Mouse (Mus musculus) gastrocnemius, postnatal 4 days (tissue): ENCODE data around the gene Tnfrsf22. TPM values are rescaled to one million over a fixed set of nuclear protein-coding genes. Genes with fewer than 3 reads are reported as not detected.
"Not testable (repeated sequence)": the region's sequence is repeated elsewhere in the genome, so short reads cannot be mapped to it uniquely, and the experiment has no call there.

Experiments
- DNase-seq, 2 experiments: peaks; one replicate each; pipeline ENCODE4 v3.0.0; 2021 to 2022; ENCODE audit warnings: low spot score in 2 of 2, mixed read lengths in 2 of 2
- long read RNA-seq, 2 experiments: library from polyadenylated mRNA; stranded (forward); transcript quantifications; one replicate each; pipeline ENCODE4 v2.0.0; 2021
- total RNA-seq, 2 experiments: library from RNA; stranded (reverse); gene quantifications; 2 replicates each; pipeline ENCODE4 v1.2.3; 2021

Tnfrsf22 gene
- 1 to 10 TPM; 4.7 to 4.8 TPM for total RNA-seq
- long read RNA-seq, experiment 1, partial matches to known transcripts: 0 of 3 reads
- long read RNA-seq, experiment 1, other reads (novel, unspliced or antisense): 1 of 3 reads
- long read RNA-seq, experiment 2, partial matches to known transcripts: 0 of 1 reads
- long read RNA-seq, experiment 2, other reads (novel, unspliced or antisense): 0 of 1 reads

DNA sequence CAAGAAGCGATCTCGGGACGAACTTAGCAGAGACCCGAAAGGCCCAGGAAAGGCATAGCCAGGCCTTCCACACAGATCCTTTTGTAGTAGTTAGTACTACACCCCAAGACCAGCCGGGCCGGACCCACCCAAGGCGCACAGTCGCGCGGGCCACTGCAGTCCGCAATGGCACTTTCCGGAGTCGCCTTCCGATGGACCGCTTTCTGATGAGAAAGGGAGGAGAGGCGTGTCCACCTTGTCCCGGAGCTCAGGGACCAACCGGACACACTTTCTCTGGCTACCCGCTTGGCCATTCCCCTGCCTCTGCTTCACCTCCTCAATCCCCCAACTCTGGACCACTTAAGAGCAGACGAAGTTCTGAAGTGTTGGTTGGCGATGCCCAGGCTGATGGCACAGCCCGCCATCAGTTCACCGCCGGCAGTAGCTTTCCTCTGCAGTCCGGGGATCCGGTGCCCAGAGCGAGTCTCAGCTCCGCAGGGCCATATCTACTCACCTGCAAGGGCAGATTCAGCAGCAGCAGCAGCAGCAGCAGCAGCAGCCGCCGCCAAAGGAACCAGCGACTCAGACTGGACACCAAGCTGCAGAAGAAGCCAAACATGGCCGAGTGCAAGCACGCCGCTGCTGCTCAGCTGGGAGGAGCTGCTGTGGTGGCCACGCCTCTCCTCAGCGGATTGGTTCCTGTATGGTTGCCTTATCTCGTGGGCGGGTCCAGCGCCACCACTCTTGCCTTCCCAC, at the start of gene Tnfrsf22:
Gene Tnfrsf22 (minus strand): TSS at position 628 of the 735 bp plus-strand sequence.
- DNase-seq: peak; percentile 50 to 76

GRCm38 (mm10) chr7:143696140-143696539, 46.7 kb upstream of the Tnfrsf22 start:
- DNase-seq: no peak

GRCm38 (mm10) chr7:143694550-143694949, 45.1 kb upstream of the Tnfrsf22 start:
- DNase-seq: no peak

DNA sequence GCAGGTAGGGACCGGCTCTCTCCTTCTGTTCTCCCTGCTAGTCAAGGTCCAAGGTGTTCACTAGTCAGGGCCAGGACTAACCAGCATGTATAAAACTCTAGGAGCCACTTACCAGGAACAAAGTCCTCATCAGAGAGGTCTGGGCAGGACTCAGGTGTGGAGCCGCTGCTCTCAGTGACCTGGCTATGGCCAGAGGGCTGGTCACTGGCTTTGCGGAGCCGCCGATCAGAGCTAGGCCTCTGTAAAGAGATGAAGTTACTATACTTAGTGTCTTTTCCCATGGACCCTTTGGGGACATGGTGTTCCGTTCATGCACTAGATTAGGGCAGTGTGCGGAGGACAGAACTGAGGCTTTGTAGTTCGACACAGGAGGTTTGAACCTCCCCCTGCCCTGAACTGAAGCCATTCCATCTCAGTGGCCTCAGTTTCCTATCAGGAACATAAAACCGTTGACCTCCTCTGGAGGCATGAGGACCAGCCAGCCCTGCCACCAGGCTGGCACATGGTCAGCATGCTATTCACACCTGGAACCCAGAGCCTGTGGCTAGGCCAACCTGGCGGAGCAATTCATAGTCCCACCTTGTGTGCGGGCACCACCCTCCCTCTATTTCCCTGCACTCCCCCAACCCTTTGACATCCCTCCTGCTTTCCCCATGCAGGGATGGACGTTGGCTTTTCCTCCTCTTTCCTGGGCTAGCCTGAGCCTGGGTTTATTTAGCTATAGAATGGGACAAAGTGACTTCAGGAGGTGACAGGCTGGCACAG, 43.5 kb upstream of the Tnfrsf22 start:
- DNase-seq: no peak

- DNase-seq: no peak
These were observed 42.4 kb upstream of the Tnfrsf22 start for GRCm38 (mm10) chr7:143691909-143692308.

GRCm38 (mm10) chr7:143691181-143691580, 41.7 kb upstream of the Tnfrsf22 start:
- no peak for DNase-seq

GRCm38 (mm10) chr7:143689946-143690345, 40.5 kb upstream of the Tnfrsf22 start:
- no peak for DNase-seq

GRCm38 (mm10) chr7:143689481-143689880, 40.0 kb upstream of the Tnfrsf22 start:
- DNase-seq: no peak

GRCm38 (mm10) chr7:143686676-143687075, 37.2 kb upstream of the Tnfrsf22 start:
- DNase-seq: not testable (repeated sequence)

DNA sequence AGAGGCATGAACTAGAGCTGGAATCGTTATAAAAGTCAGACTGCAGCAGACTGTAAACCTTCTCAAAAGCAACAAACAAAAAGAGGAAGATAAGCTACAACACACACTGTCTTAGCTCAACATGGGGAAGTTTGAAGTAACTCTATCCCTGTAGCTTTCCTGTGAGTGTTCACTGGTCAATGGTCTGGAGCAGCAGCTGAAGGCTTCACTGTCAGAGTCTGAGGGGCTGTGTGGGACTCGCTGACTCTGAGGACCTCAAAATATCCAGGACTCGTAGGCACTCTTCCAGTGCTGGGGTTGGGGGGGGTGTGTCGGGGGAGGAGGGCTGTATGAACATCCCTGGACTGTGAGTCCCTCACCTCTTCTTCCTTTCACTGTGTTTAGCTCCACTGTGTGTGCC, 36.7 kb upstream of the Tnfrsf22 start:
- DNase-seq: not testable (repeated sequence)

DNA sequence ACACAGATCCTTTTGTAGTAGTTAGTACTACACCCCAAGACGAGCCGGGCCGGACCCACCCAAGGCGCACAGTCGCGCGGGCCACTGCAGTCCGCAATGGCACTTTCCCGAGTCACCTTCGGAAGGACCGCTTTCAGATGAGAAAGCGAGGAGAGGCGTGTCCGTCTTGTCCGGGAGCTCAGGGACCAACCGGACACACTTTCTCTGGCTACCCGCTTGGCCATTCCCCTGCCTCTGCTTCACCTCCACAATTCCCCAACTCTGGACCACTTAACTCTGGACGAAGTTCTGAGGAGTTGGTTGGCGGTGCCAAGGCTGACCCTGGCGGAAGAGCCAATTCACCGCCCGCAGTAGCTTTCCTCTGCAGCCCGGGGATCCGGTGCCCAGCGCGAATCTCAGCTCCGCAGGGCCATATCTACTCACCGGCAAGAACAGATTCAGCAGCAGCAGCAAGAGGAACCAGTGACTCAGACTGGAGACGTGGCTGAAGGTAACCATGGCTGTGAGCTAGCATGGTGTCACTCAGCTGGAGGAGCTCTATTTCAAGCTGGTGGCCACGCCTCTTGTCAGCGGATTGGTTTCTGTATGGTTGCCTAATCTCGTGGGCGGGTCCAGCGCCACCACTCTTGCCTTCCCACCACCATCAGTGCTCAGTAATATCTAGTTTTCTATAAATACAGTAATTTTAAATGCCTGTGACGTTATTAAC, 36.1 kb upstream of the Tnfrsf22 start, which contains the start of gene Tnfrsf23:
Gene Tnfrsf23 (minus strand): TSS at position 514 of the 709 bp plus-strand sequence.
- peak in 1 of 2 experiments; percentile 64 for DNase-seq

DNA sequence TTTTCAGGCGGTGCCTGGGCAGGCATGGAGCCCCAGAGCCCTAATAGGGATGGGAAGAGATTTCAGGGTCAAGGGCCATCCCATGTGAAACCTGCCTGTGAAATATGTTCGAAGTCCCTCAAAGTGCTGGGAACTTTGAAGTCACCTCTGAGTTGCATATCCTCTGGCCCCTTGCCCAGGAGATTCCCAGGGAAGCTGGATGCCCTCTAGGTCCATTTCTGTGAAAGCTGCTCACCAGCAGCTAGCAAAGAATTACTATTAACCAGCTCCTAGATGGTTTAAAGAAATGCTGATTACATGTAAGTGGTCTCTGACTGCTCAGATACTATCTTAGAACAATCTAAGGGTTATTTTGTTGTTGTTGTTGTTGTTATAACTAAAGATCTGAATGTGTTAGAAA, 35.1 kb upstream of the Tnfrsf22 start:
- DNase-seq: not testable (repeated sequence)

DNA sequence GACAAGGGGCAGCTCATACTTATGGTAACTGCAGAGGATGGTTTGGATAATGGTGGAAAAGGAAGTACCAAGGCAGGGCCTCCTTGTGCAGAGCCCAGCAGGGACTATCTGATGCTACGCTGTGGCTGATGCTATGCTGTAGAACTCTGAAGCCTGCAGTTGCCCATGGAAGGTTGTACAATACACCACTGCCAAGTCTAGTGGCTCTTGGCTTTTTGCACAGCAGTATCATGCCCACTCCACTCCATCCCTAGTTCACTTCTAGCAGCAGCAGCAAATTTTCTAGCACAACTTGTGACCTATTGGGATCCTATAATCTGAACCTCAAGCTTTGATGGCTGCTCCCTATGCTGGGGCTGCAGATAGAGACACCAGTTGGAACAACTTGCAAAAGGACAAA, 32.1 kb upstream of the Tnfrsf22 start:
- no peak for DNase-seq

- not testable (repeated sequence) for DNase-seq
These were observed 31.4 kb upstream of the Tnfrsf22 start for GRCm38 (mm10) chr7:143680836-143681235.

- not testable (repeated sequence) for DNase-seq
These were observed 30.2 kb upstream of the Tnfrsf22 start for GRCm38 (mm10) chr7:143679650-143680049.

DNA sequence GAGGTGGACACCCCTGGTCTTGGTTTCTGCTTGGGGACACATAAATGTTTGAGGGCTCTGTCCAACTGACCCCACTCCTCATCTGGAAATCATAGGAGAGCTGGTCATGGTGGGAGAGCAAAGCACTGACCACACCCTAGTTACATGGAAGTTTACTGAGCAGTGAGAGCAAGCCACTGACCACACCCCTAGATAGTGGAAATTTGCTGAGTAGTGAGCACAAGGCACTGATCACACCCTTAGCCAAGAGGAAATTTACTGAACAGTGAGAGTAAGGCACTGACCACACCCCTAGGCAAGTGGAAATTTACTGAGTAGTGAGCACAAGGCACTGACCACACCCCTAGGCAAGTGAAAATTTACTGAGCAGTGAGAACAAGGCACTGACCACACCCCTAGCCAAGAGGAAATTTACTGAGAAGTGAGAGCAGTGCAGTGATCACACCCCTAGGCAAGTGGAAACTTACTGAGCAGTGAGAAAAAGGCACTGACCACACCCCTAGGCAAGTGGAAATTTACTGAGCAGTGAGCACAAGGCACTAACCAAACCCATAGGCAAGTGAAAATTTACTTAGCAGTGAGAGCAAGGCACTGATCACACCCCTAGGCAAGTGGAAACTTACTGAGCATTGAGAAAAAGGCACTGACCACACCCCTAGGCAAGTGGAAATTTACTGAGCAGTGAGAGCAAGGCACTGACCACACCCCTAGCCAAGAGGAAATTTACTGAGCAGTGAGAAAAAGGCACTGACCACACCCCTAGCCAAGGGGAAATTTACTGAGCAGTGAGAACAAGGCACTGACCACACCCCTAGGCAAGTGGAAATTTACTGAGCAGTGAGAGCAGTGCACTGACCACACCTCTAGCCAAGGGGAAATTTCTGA, 17.2 kb upstream of the Tnfrsf22 start:
- no peak for DNase-seq

GRCm38 (mm10) chr7:143663470-143663869, 14.0 kb upstream of the Tnfrsf22 start:
- no peak for DNase-seq

DNA sequence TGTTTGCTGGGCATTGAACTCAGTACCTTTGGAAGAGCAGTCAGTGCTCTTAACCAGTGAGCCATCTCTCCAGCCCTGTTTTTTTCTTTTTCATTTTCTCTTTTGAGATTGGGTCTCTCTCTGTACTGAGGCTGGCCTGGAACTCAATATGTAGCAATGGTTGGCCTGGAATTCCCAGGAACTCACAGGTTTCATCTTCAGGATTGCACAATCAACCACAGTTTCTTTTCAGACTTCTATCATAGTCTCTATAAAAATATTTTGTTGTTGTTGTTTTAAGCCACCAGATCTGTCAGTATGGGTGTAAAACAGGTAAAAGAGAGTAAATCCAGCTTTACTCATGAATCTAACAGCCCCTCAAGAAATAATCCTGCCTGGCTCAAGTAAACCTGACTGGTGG, 11.3 kb upstream of the Tnfrsf22 start:
- no peak for DNase-seq

- DNase-seq: not testable (repeated sequence)
These were observed 397 bp upstream of the Tnfrsf22 start for GRCm38 (mm10) chr7:143649769-143650346.

- DNase-seq: not testable (repeated sequence)
These were observed 5.5 kb downstream of the Tnfrsf22 start for GRCm38 (mm10) chr7:143643949-143644348.
